Mouse (Mus musculus) olfactory bulb, adult 2 months (tissue): ENCODE measurements around the gene Hoxc6.

Experiments used
- CTCF ChIP-seq: fragments of 200-500 bp; IDR thresholded peaks from 2 replicates; pipeline ENCODE4 v1.5.1; 2012; ENCODE audit warnings: low read depth, mild to moderate bottlenecking, low read length, moderate library complexity; ENCODE audit not compliant: insufficient read depth
- POLR2A ChIP-seq: fragments of 200-500 bp; IDR thresholded peaks from 2 replicates; pipeline ENCODE4 v1.6.1; 2012; ENCODE audit warnings: mild to moderate bottlenecking, low read depth, low read length, moderate library complexity; ENCODE audit not compliant: insufficient read depth

- no peak for TF ChIP-seq CTCF
- TF ChIP-seq POLR2A, result no peak
Observed at GRCm38 (mm10) chr15:102998608-102999182, 638 bp downstream of the Hoxc6 start.
